Mouse (Mus musculus) erythroid progenitor cell, adult 5-6 weeks (primary cell): ENCODE measurements around the gene Btbd9. TPM values are rescaled to one million over a fixed set of nuclear protein-coding genes. Genes with fewer than 3 reads are reported as not detected.

Source experiments
- ATAC-seq: replicated peaks from 2 replicates; pipeline ENCODE4 v1.8.0; 2016; ENCODE audit warnings: moderate number of reproducible peaks, mild to moderate bottlenecking, moderate TSS enrichment, inconsistent platforms; ENCODE audit not compliant: poor library complexity, low FRiP score, severe bottlenecking
- total RNA-seq, 2 experiments: library from RNA; stranded (forward) in 1 of 2; stranded (reverse) in 1 of 2; fragments of 150-400 nt in 1 of 2; fragments of 186-747, 209-891 nt in 1 of 2; gene quantifications; 2 replicates each; pipeline versions ENCODE4 v1.2.3 to v1.2.4; 2015 to 2017; ENCODE audit warnings: low replicate concordance in 2 of 2

Btbd9 gene
- total RNA-seq, 2 experiments from 2014 or later = 7.7 to 8.8 TPM

DNA sequence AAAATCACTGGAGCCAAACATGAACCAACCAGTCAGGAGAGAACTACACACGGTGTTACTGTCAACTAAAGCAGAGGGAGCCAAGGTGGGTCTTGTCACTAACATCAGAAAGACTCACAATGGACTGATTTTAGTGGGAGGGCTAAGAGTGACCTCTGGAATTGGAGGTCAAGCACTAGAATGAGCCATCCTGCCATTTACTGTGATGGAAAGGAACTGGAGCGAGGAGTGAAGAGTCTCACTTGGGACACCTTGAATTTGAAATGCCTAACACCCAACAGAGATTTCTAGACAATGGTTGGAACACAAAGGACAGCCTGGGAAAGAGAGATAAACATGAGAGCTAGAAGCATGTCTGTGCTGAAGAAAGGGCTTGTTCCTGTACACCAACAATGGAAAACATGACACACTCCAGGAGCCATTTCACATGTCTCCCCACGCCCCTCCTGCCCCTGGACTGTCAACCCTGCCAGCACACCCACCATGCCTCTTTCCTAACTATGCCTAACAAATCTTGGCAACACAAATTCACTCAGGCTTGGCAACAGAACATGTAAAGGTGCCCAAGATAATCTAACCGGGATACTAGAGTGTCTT is 152.9 kb downstream of the Btbd9 start:
- no peak for ATAC-seq

DNA sequence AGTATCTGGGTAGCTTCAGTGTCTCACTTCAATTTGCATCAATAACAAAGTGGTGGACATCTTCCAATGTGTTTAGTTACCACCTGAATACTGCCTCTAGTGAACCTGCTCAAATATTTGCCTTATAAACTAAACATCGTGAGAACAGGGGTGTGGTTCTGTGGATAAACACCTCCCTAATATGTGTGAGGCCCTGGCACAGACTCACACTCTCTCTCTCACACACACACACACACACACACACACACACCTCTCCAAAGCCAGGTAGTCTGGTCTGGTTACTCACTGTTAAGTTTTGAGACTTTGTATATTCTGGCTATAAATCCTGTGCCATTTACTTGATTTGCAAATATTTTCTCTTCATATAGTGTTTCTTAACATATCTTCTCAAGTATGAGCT is 154.0 kb downstream of the Btbd9 start:
- no peak for ATAC-seq

DNA sequence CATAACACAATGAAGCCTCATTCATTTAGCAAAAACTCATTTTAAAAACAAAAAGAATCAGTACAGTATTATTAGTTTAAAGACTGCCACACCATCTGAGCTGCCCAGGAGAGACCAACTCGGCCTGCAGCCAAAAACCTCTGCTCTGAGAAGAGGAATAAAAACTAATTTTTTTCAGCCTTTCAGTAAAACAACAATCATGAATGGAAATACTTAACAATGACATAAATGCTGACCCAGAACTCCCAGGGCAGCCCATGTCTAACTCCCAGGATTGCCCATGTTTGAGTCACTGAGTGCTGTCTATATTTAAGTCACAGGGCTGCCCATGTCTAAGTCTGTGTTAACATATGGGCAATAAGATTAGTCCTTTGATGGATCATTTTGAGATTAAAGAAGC is 155.0 kb downstream of the Btbd9 start:
- no peak for ATAC-seq

DNA sequence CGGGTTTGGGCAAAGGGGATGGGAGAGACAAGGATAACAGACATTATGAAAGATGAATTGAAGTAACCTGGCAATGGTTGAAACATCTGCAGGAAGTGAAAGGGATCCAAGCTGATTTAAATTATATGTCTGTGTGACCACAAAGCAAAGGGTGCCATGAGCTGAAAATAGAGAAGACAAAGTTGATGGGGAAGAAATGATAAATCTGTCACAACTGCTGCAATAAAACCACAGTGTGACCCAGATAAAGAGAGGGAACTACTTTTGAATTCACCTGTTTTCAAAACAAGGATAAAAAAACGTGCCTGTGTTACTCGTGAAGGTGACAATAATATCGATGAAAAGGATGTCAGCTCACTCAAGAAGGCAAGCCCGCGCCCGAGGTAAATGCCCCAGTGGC is 156.8 kb downstream of the Btbd9 start:
- ATAC-seq = no peak

DNA sequence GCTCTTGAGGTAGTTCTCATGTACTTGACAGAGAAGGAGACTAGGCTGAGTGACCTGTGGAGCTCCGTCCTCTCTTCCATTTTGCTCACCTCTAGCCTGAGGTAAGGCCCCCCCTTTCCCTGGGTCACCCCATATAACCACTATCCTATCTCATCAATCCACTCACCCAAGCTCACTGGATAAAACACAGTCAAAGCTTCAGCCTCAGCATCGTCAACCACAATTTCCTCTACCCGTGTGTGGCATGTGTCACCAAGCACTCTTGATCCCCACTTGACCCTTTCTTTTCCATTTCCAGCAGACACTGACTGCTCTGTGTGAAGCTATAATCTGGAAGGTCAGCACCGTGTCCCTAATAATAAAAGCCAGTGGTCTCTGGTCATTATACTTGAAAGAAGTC is 157.8 kb downstream of the Btbd9 start:
- no peak for ATAC-seq

DNA sequence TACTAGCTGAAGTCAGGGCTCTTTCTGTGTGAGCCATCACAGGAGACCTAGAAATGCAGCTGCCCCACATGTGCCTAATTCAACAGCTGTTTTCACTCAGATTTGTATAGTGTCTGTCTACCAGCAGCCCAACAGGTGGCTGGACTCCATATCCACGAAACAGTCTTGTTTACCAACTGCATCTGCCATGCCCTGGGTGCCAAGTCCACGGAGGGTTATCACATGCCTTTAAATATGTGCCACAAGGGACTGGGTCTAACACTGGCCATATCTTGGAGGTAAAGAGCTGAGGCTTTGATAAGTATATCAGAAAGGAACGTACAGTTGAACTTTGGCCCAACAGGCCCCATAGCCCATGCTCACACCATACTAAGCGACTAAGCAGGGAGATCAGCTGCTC is 159.2 kb downstream of the Btbd9 start:
- no peak for ATAC-seq

DNA sequence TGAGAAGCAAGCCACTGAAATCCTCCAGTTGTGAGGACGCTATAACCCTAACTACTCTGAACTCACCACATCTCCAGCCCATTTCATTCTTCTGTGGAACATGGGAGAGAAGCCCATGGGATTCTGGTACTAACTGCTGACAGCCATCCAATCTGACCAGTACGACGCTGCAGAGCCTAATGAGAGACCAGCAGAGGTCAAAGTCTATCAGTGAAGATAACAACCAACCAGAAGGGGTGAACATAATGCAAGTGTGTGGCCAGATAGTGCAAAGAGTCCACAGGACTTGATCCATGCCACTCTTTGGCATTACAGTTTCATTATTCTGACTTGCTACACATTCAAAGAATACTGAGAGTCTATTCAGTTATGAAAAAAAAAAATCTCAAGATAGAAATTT is 160.6 kb downstream of the Btbd9 start:
- ATAC-seq = no peak

DNA sequence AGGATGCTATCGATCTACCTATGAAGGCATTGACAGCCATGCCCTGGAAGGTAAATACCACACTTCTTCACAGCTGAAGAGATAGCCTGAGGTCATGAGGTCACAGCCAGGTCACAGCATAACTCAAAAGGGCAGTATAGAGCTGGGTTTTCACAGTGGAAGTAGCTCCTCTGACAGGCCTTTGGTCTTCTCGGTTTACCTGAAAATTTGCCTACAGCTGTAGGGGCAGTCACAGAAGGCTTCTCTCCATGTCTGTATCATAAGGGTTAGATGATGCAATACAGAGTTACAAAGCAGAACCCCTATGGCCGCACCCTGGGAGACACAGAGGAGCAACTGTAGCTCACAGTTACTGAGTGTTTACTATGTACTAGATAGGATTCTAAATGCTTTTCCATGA is 163.3 kb downstream of the Btbd9 start:
- no peak for ATAC-seq

DNA sequence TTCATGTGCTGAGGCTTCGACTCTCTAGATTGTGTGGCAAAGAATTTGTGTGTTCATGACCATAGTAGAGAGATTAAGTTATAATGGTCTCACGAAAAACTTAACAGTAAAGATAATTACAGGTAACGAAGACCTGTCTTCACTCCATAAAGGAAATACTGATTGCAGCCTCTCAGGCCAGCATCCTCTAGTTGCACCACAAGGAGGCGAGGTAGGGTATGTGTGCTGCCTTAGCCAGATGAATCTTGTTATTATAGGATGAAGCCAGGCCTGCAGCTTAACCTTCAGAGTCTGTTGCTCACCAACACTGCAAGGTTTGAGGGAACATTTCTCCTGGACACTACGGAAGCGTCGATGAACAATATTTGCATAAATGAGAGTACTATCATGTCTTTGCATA is 170.3 kb downstream of the Btbd9 start:
- no peak for ATAC-seq

DNA sequence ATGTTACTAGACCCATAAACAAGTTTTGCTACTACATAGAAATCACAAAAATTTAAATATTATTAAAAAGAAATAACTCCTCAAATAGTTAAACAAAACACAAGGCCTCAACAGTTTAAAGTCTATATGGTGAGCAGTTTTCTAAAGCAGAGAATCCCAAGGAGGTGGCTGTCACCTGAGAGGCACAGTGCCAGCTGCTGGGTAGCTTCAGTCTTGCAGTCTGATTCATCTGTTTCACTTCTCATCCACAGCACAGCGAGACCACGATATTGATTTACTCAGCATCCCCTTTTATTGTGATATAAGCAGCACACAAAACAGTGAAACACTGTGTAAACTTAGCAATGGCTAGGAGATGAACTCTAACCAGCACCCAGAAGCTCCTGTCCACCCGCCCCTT is 173.4 kb downstream of the Btbd9 start:
- ATAC-seq = no peak

DNA sequence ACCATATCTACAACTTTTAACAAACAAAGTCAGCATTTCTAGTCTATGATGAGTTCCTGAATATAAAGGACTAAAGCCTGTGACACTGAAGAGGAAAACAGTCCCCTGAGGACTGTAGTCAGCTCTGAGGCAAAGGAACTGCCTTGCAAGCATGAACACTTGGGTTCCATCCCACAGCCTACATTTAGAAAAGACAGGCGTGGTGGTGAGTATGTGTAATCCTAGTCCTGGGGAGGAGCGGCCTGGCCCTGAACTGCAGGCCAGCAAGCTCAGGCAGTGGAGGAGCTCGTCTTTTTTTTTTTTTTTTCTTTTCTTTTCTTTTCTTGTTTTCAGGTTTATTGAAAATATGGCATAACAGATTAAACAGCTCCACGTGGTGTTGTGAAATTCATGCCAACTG is 181.0 kb downstream of the Btbd9 start:
- no peak for ATAC-seq

DNA sequence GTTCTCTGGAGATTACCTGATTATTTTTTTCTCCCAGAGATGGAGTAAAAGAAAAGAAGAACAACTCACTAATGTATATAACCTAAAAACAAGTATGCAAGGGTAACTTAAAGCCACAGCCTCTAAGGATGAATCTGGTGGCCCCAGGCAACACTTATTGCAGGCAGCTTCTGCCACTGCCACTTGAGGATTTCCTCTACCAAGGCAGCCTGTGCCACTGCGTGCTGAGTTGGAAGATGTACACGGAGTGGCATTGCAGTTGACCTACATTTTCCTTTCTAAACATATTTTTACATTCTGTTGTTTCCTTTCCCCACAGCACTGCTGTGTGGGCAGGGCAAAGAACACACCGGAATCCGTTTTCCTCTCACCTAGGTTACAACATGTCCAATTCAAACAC is 184.3 kb downstream of the Btbd9 start:
- ATAC-seq = no peak

DNA sequence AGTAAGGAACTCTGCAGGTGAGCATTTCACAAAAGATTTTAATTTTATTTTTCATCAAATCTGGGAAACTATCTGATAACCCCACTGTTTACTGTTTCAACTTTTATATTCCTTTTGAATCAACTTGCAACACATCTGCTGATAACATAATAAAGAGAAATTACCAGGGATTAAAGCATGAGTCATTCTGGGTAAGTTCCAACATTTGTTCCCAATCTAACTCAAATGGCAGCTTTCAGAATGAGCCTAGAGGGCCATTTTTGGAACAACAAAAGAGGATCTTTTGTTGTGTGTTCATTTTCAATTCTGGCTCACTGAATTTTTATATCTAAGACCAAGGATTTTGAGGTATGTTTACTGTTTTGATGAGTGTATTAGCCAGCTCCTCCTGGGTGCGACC is 185.1 kb downstream of the Btbd9 start:
- no peak for ATAC-seq

DNA sequence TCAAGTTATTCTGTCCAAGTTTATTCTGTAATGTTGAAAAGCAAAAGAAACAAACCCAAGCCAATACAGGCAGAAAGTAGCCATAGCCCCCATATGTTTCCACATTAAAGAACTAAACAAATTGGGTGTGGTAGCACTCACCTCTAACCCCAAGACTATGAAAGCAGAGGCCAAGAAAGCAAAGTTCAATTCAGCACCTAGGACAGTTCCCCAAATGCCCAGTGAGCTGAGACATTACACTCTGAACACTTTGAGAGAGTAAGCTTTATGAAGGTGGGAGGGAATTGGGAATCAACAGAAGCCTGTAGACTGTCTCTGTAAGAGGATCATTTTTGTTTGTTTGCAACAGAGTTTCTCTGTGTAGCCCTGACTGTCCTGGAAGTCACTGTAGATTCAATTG is 186.6 kb downstream of the Btbd9 start:
- ATAC-seq = no peak

DNA sequence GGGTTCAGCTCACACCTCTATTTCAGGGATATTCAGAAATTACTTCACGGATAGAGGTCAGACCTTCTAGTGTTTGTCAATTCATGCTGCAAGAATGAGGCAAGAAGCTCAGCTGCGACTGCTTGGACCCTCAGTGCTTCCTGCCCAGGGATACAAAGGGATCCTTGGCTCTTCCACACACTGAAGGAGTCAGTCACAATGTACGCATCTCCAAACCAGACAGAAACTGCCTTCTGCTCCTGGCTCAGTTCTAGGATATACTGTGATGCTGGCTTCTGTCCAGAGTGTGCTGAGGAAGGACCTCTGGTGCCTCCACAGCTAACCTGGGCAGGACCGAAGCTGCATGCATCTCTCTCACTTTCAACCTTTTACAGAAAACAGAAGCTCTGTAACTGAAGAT is 187.5 kb downstream of the Btbd9 start:
- no peak for ATAC-seq

DNA sequence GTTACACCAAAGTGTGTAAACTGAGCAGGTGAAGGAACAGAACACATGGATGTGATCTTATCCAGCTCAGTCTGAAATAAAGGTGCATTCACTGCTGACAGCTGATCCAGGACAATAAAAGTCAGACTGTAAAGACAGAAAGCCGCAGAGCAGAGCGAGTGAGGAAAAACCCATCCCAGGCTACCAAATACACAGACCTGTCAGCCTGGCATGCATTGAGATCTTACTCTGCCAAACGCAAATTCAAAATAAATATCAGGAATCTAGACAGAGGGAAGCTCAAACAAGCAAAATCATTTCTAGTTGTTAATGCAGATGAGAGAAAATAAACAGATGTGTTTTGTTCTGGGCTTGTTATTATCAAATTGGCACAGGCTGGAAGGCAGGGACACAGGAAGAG is 187.9 kb downstream of the Btbd9 start:
- ATAC-seq = no peak

DNA sequence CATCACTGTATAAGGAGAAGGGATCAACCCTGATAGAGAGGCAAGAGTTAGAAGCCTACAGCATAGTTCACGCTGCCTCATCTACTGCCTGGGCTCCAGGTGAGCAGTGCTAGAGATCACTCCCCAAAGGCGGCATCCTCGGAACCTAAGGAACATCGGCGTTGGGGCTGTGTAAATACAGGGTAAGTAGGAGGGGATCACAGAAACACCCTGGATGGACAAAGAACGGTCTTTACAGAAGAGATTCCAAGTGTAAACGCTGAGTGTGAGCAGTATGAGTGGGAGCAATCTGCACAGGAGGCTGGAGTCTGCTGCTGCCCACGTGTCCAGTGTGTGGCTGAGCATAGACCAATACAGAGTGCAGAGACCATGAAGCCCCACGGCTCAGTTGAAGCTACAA is 190.0 kb downstream of the Btbd9 start:
- ATAC-seq = no peak

DNA sequence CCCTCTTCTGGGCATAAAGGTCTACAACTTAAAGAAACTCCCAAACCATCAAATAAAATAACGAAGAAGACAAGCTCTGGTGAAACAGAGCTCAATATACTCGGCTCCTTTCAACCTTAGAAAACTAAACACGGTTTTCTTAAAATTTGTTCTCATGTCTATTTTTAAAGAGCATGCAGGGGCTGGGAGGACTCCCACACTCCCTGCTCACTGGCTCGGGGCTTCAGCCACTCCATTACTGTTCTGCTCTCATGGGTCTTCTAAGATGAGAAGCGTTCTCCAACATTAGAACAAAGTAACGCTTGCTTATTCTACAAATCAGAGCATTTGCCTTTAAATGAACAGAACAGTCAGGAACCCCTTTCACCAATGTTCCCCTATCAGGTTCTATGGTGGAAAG is 192.6 kb downstream of the Btbd9 start:
- ATAC-seq = no peak

DNA sequence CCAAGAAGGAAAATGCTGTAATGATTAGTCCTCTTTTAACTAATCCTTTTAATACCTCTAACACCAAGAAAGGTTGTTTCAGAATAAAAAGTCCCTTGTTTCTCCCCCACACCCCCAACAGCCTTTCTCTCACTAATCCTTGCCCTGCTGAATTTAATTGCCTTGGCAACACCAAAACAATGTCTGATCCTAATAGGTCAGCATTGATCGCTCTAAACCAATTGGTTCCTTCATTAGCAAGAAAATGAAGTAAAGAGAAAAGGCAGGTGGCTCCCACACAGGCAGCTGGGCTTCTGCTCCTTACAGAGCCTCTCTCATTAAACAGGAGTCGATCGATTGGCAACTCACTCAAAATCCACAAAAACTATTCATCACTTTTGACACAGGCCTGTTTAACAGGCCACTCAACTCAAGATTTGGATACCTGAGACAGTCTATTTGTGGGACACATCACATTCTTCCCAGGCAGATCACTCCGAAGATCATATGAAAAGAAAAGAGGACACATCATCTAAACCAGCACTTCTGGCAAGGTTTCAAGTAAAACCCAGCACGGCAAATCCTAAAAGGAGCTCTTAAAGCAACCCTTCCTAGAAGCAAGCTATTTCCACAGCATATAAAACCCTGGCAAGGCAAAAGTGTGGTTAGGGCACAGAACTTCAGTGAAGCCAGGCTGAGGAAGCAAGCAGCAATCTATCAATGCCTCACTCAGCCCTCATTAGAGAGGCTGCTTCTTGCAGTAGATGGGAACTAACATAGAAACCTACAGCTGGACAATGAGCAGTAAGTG is 197.9 kb downstream of the Btbd9 start:
- ATAC-seq = no peak

DNA sequence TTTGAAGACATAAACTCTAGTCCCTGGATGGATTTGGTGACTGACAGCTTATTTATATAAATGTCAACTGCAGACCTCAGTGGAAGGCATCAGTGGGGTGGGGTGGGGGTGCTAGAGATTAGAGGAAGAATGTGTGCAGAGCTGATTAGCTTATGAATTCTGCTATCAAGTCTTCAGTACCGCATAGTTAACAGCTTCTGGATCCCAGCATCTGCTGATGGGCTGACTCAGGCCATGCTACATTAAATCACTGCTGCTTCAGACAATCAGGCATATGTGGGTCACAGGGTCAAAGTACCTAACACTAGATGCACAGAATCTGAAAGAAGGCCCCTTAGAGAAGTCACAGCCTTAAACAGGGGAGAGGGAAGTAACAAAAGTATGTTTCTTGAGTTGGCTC is 198.5 kb downstream of the Btbd9 start:
- no peak for ATAC-seq

DNA sequence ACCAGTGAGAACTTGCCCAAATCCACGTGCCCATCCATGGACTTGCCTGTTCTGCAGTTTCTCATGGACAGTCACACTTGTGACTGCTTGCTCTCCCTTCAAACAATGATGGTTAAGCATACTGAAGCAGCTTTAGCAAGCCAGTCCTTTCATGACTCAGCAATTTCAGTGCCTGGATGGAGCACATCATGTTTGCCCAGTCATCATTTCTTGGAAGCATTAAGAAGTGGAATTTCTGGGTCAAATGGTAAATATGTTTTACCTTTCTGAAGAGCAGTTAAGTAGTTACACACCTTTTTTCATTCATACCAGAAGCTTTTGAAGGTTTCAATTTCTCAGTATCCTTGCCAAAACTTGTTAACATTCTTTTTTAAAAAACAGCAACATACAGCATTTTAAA is 201.2 kb downstream of the Btbd9 start:
- no peak for ATAC-seq

DNA sequence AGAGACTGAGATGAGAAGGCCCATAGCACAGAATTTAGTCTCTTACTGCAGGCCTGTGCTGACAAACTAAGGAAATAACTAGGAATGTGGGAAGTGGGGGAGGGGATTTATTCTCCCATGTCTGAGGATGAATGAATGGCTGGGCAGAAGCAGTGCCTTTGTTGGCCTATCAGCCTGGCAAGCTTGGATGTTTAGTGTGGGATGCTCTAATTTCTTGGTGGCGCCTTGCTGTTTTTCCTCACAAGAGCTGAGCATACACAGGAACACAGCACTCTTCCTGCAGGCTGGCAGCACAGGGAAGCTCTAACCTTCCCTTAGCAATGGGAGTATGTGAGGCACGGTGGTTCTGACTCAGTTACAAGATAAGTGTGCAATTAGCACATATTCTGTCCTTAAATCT is 207.7 kb downstream of the Btbd9 start:
- ATAC-seq = no peak
